Mouse (Mus musculus): Measurements from ENCODE around the gene Olfr354. TPM values are rescaled to one million over a fixed set of nuclear protein-coding genes. Genes with fewer than 3 reads are reported as not detected.

Gene Olfr354
- not detected for total RNA-seq (2021)
- long read RNA-seq, experiment 1 = 0 reads
- long read RNA-seq, experiment 2 = 0 reads

DNA sequence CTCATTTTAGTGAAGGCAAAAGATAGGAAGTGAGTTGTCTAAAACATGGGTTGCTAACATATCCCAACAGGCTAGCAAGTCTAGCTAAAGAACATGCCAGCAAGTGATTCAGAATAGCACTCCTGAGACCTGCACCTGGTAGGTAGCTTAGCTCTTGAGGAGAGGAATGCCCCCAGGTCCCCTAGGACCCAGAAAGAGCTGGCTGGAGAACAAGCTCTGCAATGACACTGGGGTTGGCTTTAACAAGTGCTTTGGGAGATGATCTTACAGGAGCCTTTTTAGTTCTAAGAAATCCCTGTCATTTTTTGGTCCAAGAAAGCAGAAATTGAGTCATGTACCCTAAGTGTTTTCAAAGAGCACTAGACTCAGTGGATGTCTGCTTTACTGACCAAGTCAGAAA lies at the start of gene Olfr354:
TSS of gene Olfr354 (plus strand) at position 301 of the 400 bp plus-strand sequence.
- DNase-seq (ENCODE audit: low spot score in 2 of 2) = no peak

DNA sequence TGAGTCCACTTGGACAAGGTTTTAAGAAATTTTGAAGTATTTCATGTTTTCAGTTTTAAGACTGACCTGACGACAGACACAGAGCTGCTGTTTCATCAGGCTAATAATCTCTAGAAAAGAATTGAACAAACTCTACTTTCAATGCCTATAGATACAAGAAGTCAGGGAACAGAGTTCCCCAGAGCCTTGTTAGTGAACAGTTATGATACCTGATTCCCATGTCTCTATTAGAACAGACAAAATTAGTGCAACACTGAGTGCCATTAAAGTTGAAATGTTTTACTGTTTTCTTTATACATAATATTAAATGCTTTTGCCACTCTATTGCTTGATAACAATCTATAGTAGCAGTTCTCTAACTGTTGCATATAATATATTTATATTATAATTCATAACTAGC lies 42.9 kb upstream of the Olfr354 start, which contains the start of gene Olfr351:
TSS of gene Olfr351 (minus strand) at position 101 of the 400 bp plus-strand sequence.
- DNase-seq (ENCODE audit: low spot score in 2 of 2) = no peak

DNA sequence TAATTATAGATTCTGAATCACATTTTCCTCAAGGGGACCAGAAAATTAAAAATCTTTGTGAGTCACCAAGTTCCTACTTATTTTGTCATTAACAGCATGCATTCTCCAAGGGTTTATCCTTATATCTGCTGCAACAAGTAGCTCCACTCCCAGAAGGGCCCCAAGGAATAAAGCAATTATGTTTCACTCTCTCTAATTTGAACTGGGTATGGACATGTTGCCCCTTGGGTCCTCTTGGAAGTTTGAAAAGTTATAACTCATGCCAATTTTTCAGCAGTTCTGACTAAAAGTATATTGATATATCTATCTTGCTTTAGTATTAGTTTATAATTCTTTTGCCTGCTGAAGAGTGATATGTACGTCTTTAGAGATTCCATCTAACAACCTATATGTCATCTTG lies 37.3 kb upstream of the Olfr354 start, which contains the start of gene Olfr352:
TSS of gene Olfr352 (plus strand) at position 301 of the 400 bp plus-strand sequence.
- DNase-seq (ENCODE audit: low spot score in 2 of 2) = no peak

DNA sequence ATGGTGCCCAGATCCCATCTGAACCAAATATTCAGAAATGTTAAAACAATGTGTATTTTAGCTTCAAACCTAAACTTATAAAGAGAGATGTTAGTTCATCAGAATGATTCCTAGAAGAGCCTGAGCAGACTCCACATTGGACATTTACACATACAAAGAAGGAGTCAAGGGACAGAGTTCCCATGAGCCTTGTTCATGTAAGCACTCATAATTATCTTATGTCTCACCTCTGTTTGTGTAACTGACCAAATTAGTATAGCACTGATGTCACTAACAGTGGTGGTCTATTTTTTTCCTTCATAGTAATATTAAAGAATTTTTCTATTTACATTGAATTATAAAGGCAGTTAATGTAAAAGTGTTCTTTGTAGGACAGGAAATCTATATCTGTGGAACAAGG lies 12.6 kb upstream of the Olfr354 start, which contains the start of gene Olfr353:
TSS of gene Olfr353 (minus strand) at position 101 of the 400 bp plus-strand sequence.
- DNase-seq (ENCODE audit: low spot score in 2 of 2) = no peak

DNA sequence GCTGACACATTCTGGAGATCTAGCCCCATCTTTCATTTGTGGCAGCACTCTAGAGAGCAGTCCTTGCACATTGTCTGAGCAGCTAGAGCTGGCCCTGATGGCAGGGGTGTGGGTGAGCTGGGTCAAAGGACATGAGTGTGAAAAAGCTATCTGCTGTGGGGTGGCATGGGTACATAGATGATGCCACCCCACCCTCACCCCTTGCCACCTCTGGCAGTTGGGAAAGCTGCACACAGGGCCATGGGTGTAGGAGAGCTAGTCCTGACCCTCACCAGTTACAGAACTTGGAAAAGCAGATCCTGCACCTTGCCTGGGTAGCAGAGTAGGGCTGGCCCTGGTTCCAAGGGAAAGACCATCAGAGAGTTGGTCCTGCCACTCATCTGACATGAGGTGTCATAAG lies 8.4 kb upstream of the Olfr354 start:
- DNase-seq (ENCODE audit: low spot score in 2 of 2) = no peak

DNA sequence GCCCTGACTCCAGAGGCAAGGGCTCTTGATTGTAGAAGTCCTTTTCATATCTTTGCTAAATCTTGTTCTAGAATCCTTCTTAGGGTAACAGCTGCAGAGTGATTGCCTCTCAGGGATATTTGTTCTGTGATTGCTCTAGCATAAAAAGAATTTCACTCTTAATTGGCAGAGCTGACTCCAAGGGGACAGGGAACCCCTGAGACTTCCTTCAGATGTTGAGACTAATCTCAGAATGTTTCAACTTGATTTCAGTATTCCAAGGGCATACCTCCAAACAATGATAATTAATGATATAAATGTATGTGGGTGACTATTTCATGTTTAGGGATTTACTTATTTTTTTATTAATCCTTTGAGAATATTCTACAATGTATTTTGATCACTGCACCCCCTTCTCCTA lies 23.3 kb downstream of the Olfr354 start, which contains the start of gene Olfr355:
TSS of gene Olfr355 (minus strand) at position 101 of the 400 bp plus-strand sequence.
- DNase-seq (ENCODE audit: low spot score in 2 of 2) = no peak

DNA sequence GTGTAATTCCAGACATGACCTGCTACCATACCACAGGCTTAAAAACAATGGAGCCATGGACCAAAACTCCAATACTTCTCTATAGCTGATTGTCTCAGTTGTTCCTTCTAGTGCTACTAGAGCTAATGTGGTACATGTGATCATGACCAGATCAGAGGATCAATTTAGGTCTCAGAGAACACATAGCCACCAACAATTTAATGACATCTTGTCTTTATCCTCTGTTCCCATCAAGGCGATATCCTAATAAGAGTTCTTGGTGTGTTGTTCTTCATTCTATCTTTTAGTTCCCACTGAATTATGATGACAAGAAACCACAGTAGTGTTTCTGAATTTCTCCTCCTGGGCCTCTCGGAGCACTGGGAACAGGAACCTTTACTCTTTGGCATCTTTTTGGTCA lies 31.3 kb downstream of the Olfr354 start, which contains the start of gene Olfr356:
TSS of gene Olfr356 (plus strand) at position 301 of the 400 bp plus-strand sequence.
- DNase-seq (ENCODE audit: low spot score in 2 of 2) = no peak

Other genes starting within 250 kb of the Olfr354 start
- gene Olfr346, start 219.9 kb upstream of the Olfr354 start, total RNA-seq (2021) = not detected
- not detected for gene Olfr347, start 173.8 kb upstream of the Olfr354 start, total RNA-seq (2021)
- gene Olfr348, start 121.4 kb upstream of the Olfr354 start, total RNA-seq (2021) = not detected
- not detected for gene Olfr50, start 115.1 kb upstream of the Olfr354 start, total RNA-seq (2021)
- not detected for gene Olfr3, start 88.6 kb upstream of the Olfr354 start, total RNA-seq (2021)
- not detected for gene Olfr350, start 59.4 kb upstream of the Olfr354 start, total RNA-seq (2021)
- not detected for gene Olfr351, start 43.0 kb upstream of the Olfr354 start, total RNA-seq (2021)
- gene Olfr352, start 37.2 kb upstream of the Olfr354 start, total RNA-seq (2021) = not detected
- gene Olfr353, start 12.7 kb upstream of the Olfr354 start, total RNA-seq (2021) = not detected
- gene Olfr355, start 23.2 kb downstream of the Olfr354 start, total RNA-seq (2021) = not detected
- not detected for gene Olfr356, start 31.4 kb downstream of the Olfr354 start, total RNA-seq (2021)
- gene Olfr357, start 88.1 kb downstream of the Olfr354 start, total RNA-seq (2021) = not detected
- not detected for gene Olfr358, start 103.7 kb downstream of the Olfr354 start, total RNA-seq (2021)
- not detected for gene Olfr360, start 160.1 kb downstream of the Olfr354 start, total RNA-seq (2021)
- gene Olfr361, start 183.6 kb downstream of the Olfr354 start, total RNA-seq (2021) = not detected
- not detected for gene Olfr362, start 212.2 kb downstream of the Olfr354 start, total RNA-seq (2021)
- not detected for gene Olfr364-ps1, start 233.6 kb downstream of the Olfr354 start, total RNA-seq (2021)

Data from left cerebral cortex, adult 18-20 months (tissue).